Mouse (Mus musculus) ZHBTc4 (cell line): ENCODE results near the gene Snai3.
A peak's percentile ranks its signal among the peaks of the same experiment; 100 is the strongest.

Source experiments
- DNase-seq: peaks from one replicate; pipeline ENCODE4 v3.0.0-alpha.2; 2011; ENCODE audit warnings: low read depth, low spot score

Gene Snai3

GRCm38 (mm10) chr8:122431694-122432442 is 28.7 kb downstream of the Snai3 start:
- DNase-seq = no peak

GRCm38 (mm10) chr8:122430646-122431045 is 29.9 kb downstream of the Snai3 start:
- DNase-seq = no peak

- no peak for DNase-seq
Measured at GRCm38 (mm10) chr8:122430058-122430636, 30.4 kb downstream of the Snai3 start.

GRCm38 (mm10) chr8:122428163-122428562 is 32.4 kb downstream of the Snai3 start:
- no peak for DNase-seq

- DNase-seq = no peak
Measured at GRCm38 (mm10) chr8:122427607-122428006, 32.9 kb downstream of the Snai3 start.

GRCm38 (mm10) chr8:122426145-122426544 is 34.4 kb downstream of the Snai3 start:
- DNase-seq = no peak

- DNase-seq = peak; percentile 92
Measured at GRCm38 (mm10) chr8:122423659-122424058, 36.9 kb downstream of the Snai3 start.

- DNase-seq = peak; percentile 39
Measured at GRCm38 (mm10) chr8:122423217-122423616, 37.3 kb downstream of the Snai3 start.

- no peak for DNase-seq
Measured at GRCm38 (mm10) chr8:122421376-122422070, 39.0 kb downstream of the Snai3 start, which contains the start of gene Il17c. Gene Il17c (plus strand): TSS chr8:122422020.

GRCm38 (mm10) chr8:122419881-122420555 is 40.5 kb downstream of the Snai3 start:
- DNase-seq = no peak

GRCm38 (mm10) chr8:122415554-122415953 is 45.0 kb downstream of the Snai3 start:
- DNase-seq = no peak

GRCm38 (mm10) chr8:122414311-122414710 is 46.2 kb downstream of the Snai3 start:
- peak; percentile 47 for DNase-seq

- no peak for DNase-seq
Measured at GRCm38 (mm10) chr8:122407678-122408077, 52.9 kb downstream of the Snai3 start.

GRCm38 (mm10) chr8:122405146-122405805 is 55.3 kb downstream of the Snai3 start:
- no peak for DNase-seq
